17 mouse cellular contexts compared by ENCODE assay signal in genomic region chr9:98418346-98418745, GRCm38 (mm10). TPM values are rescaled to one million over a fixed set of nuclear protein-coding genes. Genes with fewer than 3 reads are reported as not detected.
A peak's percentile ranks its signal among the peaks of the same experiment; 100 is the strongest.
DNase-seq lines count a peak whose midpoint lies in the region; ATAC-seq and TF ChIP-seq lines count a peak whose summit lies in the region.
"Had no signal": no experiment of that assay in that cellular context is flagged by ENCODE, and none has a peak within 500 bp of the region (broad histone marks: within the 10 kb centered on the region; RNA-seq: fewer than 3 reads in every experiment).

No protein-coding gene starts in this region.

- H3K27ac ChIP-seq in embryonic facial prominence, embryonic 11.5 days (replicated peaks; ENCODE audit: low read depth, low read length): no peak overlapping the region
- no peak overlapping the region for H3K27ac ChIP-seq in embryonic facial prominence, embryonic 10.5 days (replicated peaks)
- H3K27ac ChIP-seq in lung, embryonic 16.5 days (ENCODE audit: low read length): no peak overlapping the region
- no peak overlapping the region for H3K27ac ChIP-seq in lung, postnatal 0 days (ENCODE audit: low read length)
- H3K27ac ChIP-seq in stomach, embryonic 15.5 days: no peak overlapping the region
- H3K27ac ChIP-seq: heart, embryonic 10.5 days; hindbrain, embryonic 14.5 days had no signal

- no peak for DNase-seq in embryonic facial prominence, embryonic 11.5 days (ENCODE audit: low spot score)
- DNase-seq in embryonic facial prominence, embryonic 10.5 days (ENCODE audit: low spot score): no peak
- peak; percentile 70 for DNase-seq in kidney, adult 9 months
- DNase-seq in kidney, postnatal 10 days: no peak
- no peak for DNase-seq in lung, postnatal 0 days (ENCODE audit: low spot score)
- DNase-seq in layer of hippocampus, adult 9-11 months: no peak
- DNase-seq: cerebellum, adult 2 months; cerebellum, postnatal 25 days; lung, adult 2 months; thymus, postnatal 14 days had no signal

- no peaks in the 10 kb centered on the region for H3K36me3 ChIP-seq in embryonic facial prominence, embryonic 11.5 days (replicated peaks; ENCODE audit: control insufficient read depth, insufficient read depth, low read depth, low read length)
- H3K36me3 ChIP-seq in embryonic facial prominence, embryonic 10.5 days (replicated peaks): no peaks in the 10 kb centered on the region
- no peaks in the 10 kb centered on the region for H3K36me3 ChIP-seq in lung, embryonic 16.5 days (ENCODE audit: control insufficient read depth, insufficient read depth, low read length)
- H3K36me3 ChIP-seq in lung, postnatal 0 days (ENCODE audit: insufficient read depth, low read length): no peaks in the 10 kb centered on the region
- no peaks in the 10 kb centered on the region for H3K36me3 ChIP-seq in stomach, embryonic 15.5 days
- H3K36me3 ChIP-seq: heart, embryonic 10.5 days had no signal

- no peaks in the 10 kb centered on the region for H3K27me3 ChIP-seq in embryonic facial prominence, embryonic 11.5 days (ENCODE audit: control insufficient read depth, insufficient read depth, low read length)
- H3K27me3 ChIP-seq in embryonic facial prominence, embryonic 10.5 days (replicated peaks; ENCODE audit: low read depth, poor library complexity, severe bottlenecking): peaks cover 24% of the 10 kb centered on the region
- no peaks in the 10 kb centered on the region for H3K27me3 ChIP-seq in lung, embryonic 16.5 days (ENCODE audit: control insufficient read depth, insufficient read depth, low read depth, low read length)
- H3K27me3 ChIP-seq in lung, postnatal 0 days (replicated peaks; ENCODE audit: insufficient read depth, low read length): no peaks in the 10 kb centered on the region
- H3K27me3 ChIP-seq in stomach, embryonic 15.5 days (replicated peaks): no peaks in the 10 kb centered on the region

- ATAC-seq in embryonic facial prominence, embryonic 11.5 days (replicated peaks; ENCODE audit: insufficient number of reproducible peaks, low FRiP score, low TSS enrichment, low read depth): 0 out of 2 replicates have a peak, but pooled peaks have one; percentile 35
- ATAC-seq in lung, embryonic 16.5 days (ENCODE audit: low read depth): 0 out of 2 replicates have a peak, but pooled peaks have one; percentile 15
- no peak for ATAC-seq in lung, postnatal 0 days
- ATAC-seq in stomach, embryonic 15.5 days (ENCODE audit: insufficient read depth, low FRiP score, low read depth): 0 out of 2 replicates have a peak, but pooled peaks have one; percentile 15
- ATAC-seq: forebrain, embryonic 14.5 days; inflammation-experienced regulatory T-cells, adult 6 months had no signal

- no peak overlapping the region for H3K4me2 ChIP-seq in embryonic facial prominence, embryonic 11.5 days (ENCODE audit: low read depth, low read length)
- H3K4me2 ChIP-seq in lung, embryonic 16.5 days (ENCODE audit: low read depth, low read length): no peak overlapping the region
- no peak overlapping the region for H3K4me2 ChIP-seq in lung, postnatal 0 days (replicated peaks; ENCODE audit: low read depth, low read length)
- no peak overlapping the region for H3K4me2 ChIP-seq in stomach, embryonic 15.5 days
- H3K4me2 ChIP-seq: hindbrain, embryonic 14.5 days; midbrain, embryonic 11.5 days had no signal

- no peak for TF ChIP-seq CTCF in lung, postnatal 0 days (IDR thresholded peaks at IDR 0.05)

- H3K9ac ChIP-seq in embryonic facial prominence, embryonic 11.5 days (replicated peaks; ENCODE audit: low read length): no peak overlapping the region
- no peak overlapping the region for H3K9ac ChIP-seq in lung, embryonic 16.5 days (ENCODE audit: low read length)
- H3K9ac ChIP-seq in lung, postnatal 0 days (replicated peaks; ENCODE audit: low read depth): no peak overlapping the region
- no peak overlapping the region for H3K9ac ChIP-seq in stomach, embryonic 15.5 days
- H3K9ac ChIP-seq: hindbrain, embryonic 14.5 days had no signal

- no peaks in the 10 kb centered on the region for H3K4me1 ChIP-seq in embryonic facial prominence, embryonic 11.5 days (ENCODE audit: control insufficient read depth, insufficient read depth, low read length)
- peaks cover 30% of the 10 kb centered on the region for H3K4me1 ChIP-seq in embryonic facial prominence, embryonic 10.5 days
- no peaks in the 10 kb centered on the region for H3K4me1 ChIP-seq in lung, embryonic 16.5 days (replicated peaks; ENCODE audit: control insufficient read depth, insufficient read depth, low read length)
- H3K4me1 ChIP-seq in lung, postnatal 0 days (ENCODE audit: insufficient read depth, low read depth, low read length): no peaks in the 10 kb centered on the region
- H3K4me1 ChIP-seq in stomach, embryonic 15.5 days: no peaks in the 10 kb centered on the region
- H3K4me1 ChIP-seq: heart, embryonic 10.5 days had no signal

- 84% methylated on average over 3 of the region's 3 CpGs for WGBS in embryonic facial prominence, embryonic 11.5 days
- 93% methylated on average over 3 of the region's 3 CpGs for WGBS in embryonic facial prominence, embryonic 10.5 days
- WGBS in lung, embryonic 16.5 days: 84% methylated on average over 3 of the region's 3 CpGs
- 73% methylated on average over 3 of the region's 3 CpGs for WGBS in lung, postnatal 0 days
- 82% methylated on average over 3 of the region's 3 CpGs for WGBS in stomach, embryonic 15.5 days

- TF ChIP-seq EP300 in lung, postnatal 0 days (IDR thresholded peaks at IDR 0.05): no peak

- no peaks in the 10 kb centered on the region for H3K9me3 ChIP-seq in embryonic facial prominence, embryonic 11.5 days (replicated peaks; ENCODE audit: control insufficient read depth, low read length)
- no peaks in the 10 kb centered on the region for H3K9me3 ChIP-seq in embryonic facial prominence, embryonic 10.5 days
- no peaks in the 10 kb centered on the region for H3K9me3 ChIP-seq in lung, embryonic 16.5 days (ENCODE audit: control insufficient read depth, low read length)
- no peaks in the 10 kb centered on the region for H3K9me3 ChIP-seq in lung, postnatal 0 days (ENCODE audit: low read length)
- no peaks in the 10 kb centered on the region for H3K9me3 ChIP-seq in stomach, embryonic 15.5 days
- H3K9me3 ChIP-seq: heart, embryonic 10.5 days had no signal

- no peak overlapping the region for H3K4me3 ChIP-seq in embryonic facial prominence, embryonic 11.5 days (ENCODE audit: low read depth, low read length)
- no peak overlapping the region for H3K4me3 ChIP-seq in embryonic facial prominence, embryonic 10.5 days
- H3K4me3 ChIP-seq in lung, embryonic 16.5 days (ENCODE audit: low read length): no peak overlapping the region
- H3K4me3 ChIP-seq in lung, postnatal 0 days (ENCODE audit: low read depth, low read length): no peak overlapping the region
- H3K4me3 ChIP-seq in stomach, embryonic 15.5 days (replicated peaks): no peak overlapping the region
- H3K4me3 ChIP-seq: heart, embryonic 10.5 days had no signal

RNA-seq across cellular contexts. Expression of gene Rbp1, which starts 4.4 kb away (rescaled TPM):
- 70.8 and 81.9 TPM in 2 replicates for polyA plus RNA-seq in embryonic facial prominence, embryonic 11.5 days (2014; fragmentation: Nextera tagmentation; extraction: Ambion mirVana)
- polyA plus RNA-seq in embryonic facial prominence, embryonic 10.5 days (2016; fragmentation: Nextera tagmentation; extraction: Ambion mirVana): 54.4 and 63.0 TPM in 2 replicates
- polyA plus RNA-seq in lung, embryonic 16.5 days (2015; fragmentation: Nextera tagmentation; extraction: Ambion mirVana): 96.5 and 102 TPM in 2 replicates
- polyA plus RNA-seq in lung, postnatal 0 days (2015; fragmentation: Nextera tagmentation; extraction: Ambion mirVana): 67.5 and 72.6 TPM in 2 replicates
- 65.2 and 79.9 TPM in 2 replicates for polyA plus RNA-seq in stomach, embryonic 15.5 days (2015; fragmentation: Nextera tagmentation; extraction: Ambion mirVana)
- polyA plus RNA-seq: inflammation-experienced regulatory T-cells, adult 6 months had no signal
